Mouse (Mus musculus) hindbrain, embryonic 10.5 days (tissue): Measurements from ENCODE around the gene Engase. TPM values are rescaled to one million over a fixed set of nuclear protein-coding genes. Genes with fewer than 3 reads are reported as not detected.

Source experiments
- DNase-seq: peaks from one replicate; pipeline ENCODE4 v3.0.0-alpha.2; 2017; ENCODE audit warnings: low spot score
- H3K27ac ChIP-seq: fragments of 300-500 bp; sonication (generic); 2 replicates; pipeline ENCODE4 v1.5.1; 2016; ENCODE audit warnings: mild to moderate bottlenecking, moderate library complexity
- H3K27me3 ChIP-seq: fragments of 300-500 bp; sonication (generic); 2 replicates; pipeline ENCODE4 v1.6.1; 2016; ENCODE audit warnings: mild to moderate bottlenecking; ENCODE audit not compliant: poor library complexity, insufficient read depth, severe bottlenecking
- H3K36me3 ChIP-seq: fragments of 300-500 bp; sonication (generic); 2 replicates; pipeline ENCODE4 v1.6.1; 2016; ENCODE audit warnings: mild to moderate bottlenecking, moderate library complexity
- H3K4me1 ChIP-seq: fragments of 300-500 bp; sonication (generic); replicated peaks from 2 replicates; pipeline ENCODE4 v1.6.1; 2016; ENCODE audit warnings: mild to moderate bottlenecking
- H3K4me3 ChIP-seq: fragments of 300-500 bp; sonication (generic); 2 replicates; pipeline ENCODE4 v1.5.1; 2016; ENCODE audit warnings: mild to moderate bottlenecking, moderate library complexity
- H3K9me3 ChIP-seq: fragments of 300-500 bp; sonication (generic); 2 replicates; pipeline ENCODE4 v1.6.1; 2016; ENCODE audit warnings: mild to moderate bottlenecking, moderate library complexity
- WGBS: fragments of 180-500 bp; shearing (Covaris S2); methylation state at CpG from one replicate; pipeline ENCODE4 v1.1.7; 2016; 5-methylcytosine and 5-hydroxymethylcytosine counted together
- polyA plus RNA-seq: library from polyadenylated mRNA; unstranded; fragments of >200 nt; fragmentation: Nextera tagmentation; extraction: Ambion mirVana; gene quantifications from 2 replicates; pipeline ENCODE4 v1.2.1, GENCODE M21; 2016

Gene Engase
- polyA plus RNA-seq, 1 experiment from 2014 or later, result 8.9 TPM

GRCm38 (mm10) chr11:118459536-118459935 is 17.1 kb upstream of the Engase start:
- peaks cover 7% of the 10 kb centered on the region; the same call in 1 of the 2 replicates for H3K27me3 ChIP-seq
- WGBS, result 75% methylated on average over 4 of the region's 4 CpGs

DNA sequence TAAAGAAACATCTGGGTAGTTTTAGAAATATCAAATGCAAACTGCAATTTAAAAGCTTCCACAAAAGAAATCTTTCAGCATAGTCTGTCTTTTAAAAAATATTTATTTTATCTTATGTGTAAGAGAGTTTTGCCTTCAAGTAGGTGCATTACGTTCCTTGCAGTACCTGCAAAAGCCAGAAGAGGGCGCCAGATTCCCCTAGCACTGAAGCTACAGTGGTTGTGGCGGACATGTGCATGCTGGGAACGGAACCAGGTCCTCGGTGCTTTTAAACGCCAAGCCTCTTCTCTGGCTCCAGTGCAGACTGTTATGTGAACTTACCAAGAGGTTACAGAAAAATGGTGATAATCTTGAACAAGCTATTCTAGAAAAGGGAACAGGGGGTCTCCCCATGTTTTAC is 16.3 kb upstream of the Engase start:
- Histone ChIP-seq H3K36me3 (no peaks in the 10 kb centered on the region), H3K9me3 (peaks cover 5% of the 10 kb centered on the region; the same call in 1 of the 2 replicates), H3K4me3 (no peak overlapping the region), H3K4me1 (peaks cover 26% of the 10 kb centered on the region), H3K27me3 (peaks cover 7% of the 10 kb centered on the region; the same call in 1 of the 2 replicates), H3K27ac (no peak overlapping the region)
- 59% methylated on average over 6 of the region's 6 CpGs for WGBS
- no peak for DNase-seq

More at GRCm38 (mm10) chr11:118459536-118459935, 17.1 kb upstream of the Engase start:
- DNase-seq, result no peak
- H3K9me3 ChIP-seq, result peaks cover 5% of the 10 kb centered on the region; the same call in 1 of the 2 replicates
- no peak overlapping the region for H3K4me3 ChIP-seq
- no peaks in the 10 kb centered on the region for H3K36me3 ChIP-seq
- H3K27ac ChIP-seq, result peak overlapping the region; percentile 19; the same call in 1 of the 2 replicates
- H3K4me1 ChIP-seq, result peaks cover 26% of the 10 kb centered on the region

DNA sequence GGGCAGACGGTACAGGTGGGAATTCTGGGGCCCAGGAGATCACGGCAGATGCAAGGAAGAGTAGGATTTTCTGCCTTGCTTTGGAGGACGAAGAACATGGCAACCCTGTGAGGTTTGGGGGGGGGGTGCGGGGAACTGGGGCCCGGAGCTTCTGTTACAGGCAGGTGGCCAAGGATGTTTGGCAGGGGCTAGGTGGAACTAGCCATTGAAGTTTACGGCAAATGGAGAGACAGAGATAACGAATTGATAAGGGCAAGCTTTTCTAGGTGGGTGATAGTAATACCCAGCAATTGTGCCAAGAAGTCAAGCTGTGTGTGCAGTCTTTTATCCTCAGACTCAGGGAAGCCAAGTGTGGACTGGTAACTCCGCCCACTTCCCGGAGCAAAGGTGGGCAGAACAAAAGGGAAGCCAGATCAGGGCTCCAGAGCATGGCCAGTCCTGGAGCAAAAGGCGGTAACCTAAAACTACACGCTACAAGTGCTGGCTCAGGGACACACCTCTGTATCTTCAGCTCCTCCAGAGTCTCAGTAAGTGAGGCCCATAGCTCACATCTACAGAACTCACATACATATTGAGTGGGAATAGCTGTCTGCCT is 9.1 kb upstream of the Engase start:
- Histone ChIP-seq H3K36me3 (no peaks in the 10 kb centered on the region), H3K4me3 (no peak overlapping the region), H3K4me1 (peaks cover 28% of the 10 kb centered on the region), H3K27me3 (no peaks in the 10 kb centered on the region), H3K27ac (peak overlapping the region; percentile 13; the same call in 1 of the 2 replicates), H3K9me3 (no peaks in the 10 kb centered on the region)
- WGBS, result 61% methylated on average over 11 of the region's 11 CpGs
- DNase-seq, result no peak

DNA sequence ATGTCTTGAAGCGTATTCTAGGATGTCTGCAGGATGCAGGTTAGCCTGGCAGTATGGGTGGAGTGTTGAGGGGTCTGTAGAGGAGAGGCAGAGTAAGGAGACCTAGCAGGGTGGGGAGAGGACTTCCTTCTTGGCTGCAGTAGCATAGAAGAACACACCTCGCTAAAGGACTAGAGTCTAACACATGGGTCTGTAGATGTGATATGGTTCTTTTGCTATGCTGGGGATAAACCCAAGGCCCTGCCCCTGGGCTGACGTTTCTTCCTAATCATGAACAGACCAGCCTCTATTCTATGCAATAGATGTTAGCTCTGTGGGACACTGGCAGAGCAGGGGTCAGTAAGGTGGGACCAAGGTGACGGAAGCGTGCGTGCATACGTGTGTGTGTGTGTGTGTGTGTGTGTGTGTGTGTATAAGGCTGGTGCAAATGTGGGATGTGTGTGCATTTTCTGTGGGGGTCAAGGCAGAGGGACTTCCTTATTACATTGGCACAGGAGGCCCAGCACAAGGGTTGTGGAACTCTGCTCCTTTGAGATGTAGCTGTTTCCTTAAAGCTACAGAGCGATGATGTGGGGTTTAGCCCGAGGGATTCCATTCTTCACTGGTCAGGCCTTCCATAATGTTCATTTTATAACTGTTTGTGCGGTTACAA is 7.0 kb upstream of the Engase start:
- H3K36me3 ChIP-seq, result no peaks in the 10 kb centered on the region
- no peak for DNase-seq
- no peaks in the 10 kb centered on the region for H3K9me3 ChIP-seq
- no peak overlapping the region for H3K4me3 ChIP-seq
- WGBS, result 90% methylated on average over 10 of the region's 10 CpGs
- H3K27ac ChIP-seq, result peak overlapping the region; percentile 54
- no peaks in the 10 kb centered on the region for H3K27me3 ChIP-seq
- peaks cover 21% of the 10 kb centered on the region for H3K4me1 ChIP-seq

DNA sequence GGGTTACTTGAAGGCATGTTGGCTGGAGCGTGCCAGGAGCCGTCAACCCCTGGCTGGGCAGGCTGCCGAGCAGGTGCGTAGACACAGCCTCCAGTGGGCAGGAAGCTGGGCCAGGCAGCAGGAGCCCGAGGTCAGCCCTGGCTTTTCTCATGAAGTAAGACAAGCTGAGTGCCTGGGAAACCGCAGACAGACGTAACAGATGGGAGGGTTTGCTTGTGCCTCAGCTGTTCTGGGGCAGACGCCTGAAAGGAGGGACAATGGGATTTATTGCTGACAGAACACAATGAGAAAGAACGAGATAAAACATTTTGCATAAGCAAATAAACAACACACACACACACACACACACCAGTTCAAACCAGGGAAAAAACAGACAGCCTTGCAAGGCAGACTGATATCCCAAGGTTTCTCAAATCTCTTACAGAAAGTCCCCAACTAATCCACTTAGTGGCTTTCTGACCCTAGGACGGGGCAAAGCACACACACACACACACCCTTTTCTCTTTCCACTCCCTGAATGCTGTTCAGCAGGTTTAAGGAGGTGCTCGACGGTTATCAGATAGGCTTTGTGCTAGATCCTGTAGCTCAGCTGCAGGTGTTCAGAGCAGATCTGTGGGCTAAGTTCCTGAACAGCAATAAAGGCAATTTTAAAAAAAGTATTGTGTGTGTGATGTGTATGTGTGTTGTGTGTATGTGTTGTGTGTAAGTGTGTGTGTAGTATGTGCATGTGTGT is 6.2 kb upstream of the Engase start:
- whole genome bisulfite sequencing, result 45% methylated on average over 12 of the region's 12 CpGs
- H3K4me3 ChIP-seq, result no peak overlapping the region
- H3K9me3 ChIP-seq, result no peaks in the 10 kb centered on the region
- H3K27ac ChIP-seq, result peak overlapping the region; percentile 54
- peak; percentile 41 for DNase-seq
- H3K36me3 ChIP-seq, result no peaks in the 10 kb centered on the region
- H3K27me3 ChIP-seq, result 0 out of 2 replicates have a peak, but pooled peaks cover under 1% of the 10 kb centered on the region
- H3K4me1 ChIP-seq, result peaks cover 21% of the 10 kb centered on the region

GRCm38 (mm10) chr11:118471676-118472075 is 5.0 kb upstream of the Engase start:
- 63% methylated on average over 13 of the region's 13 CpGs for WGBS
- peak; percentile 41 for DNase-seq
- H3K36me3 ChIP-seq, result no peaks in the 10 kb centered on the region
- no peaks in the 10 kb centered on the region for H3K9me3 ChIP-seq
- no peak overlapping the region for H3K4me3 ChIP-seq
- peak overlapping the region; percentile 75 for H3K27ac ChIP-seq
- H3K27me3 ChIP-seq, result 0 out of 2 replicates have a peak, but pooled peaks cover 6% of the 10 kb centered on the region
- H3K4me1 ChIP-seq, result peaks cover 26% of the 10 kb centered on the region

GRCm38 (mm10) chr11:118473161-118473560 is 3.5 kb upstream of the Engase start:
- 93% methylated on average over 1 of the region's 1 CpGs for WGBS
- Histone ChIP-seq H3K27me3 (0 out of 2 replicates have a peak, but pooled peaks cover 6% of the 10 kb centered on the region), H3K27ac (no peak overlapping the region), H3K36me3 (no peaks in the 10 kb centered on the region), H3K4me1 (peaks cover 32% of the 10 kb centered on the region), H3K9me3 (no peaks in the 10 kb centered on the region), H3K4me3 (no peak overlapping the region)
- no peak for DNase-seq

- Histone ChIP-seq H3K4me3 (no peak overlapping the region), H3K4me1 (peaks cover 35% of the 10 kb centered on the region), H3K27me3 (0 out of 2 replicates have a peak, but pooled peaks cover 6% of the 10 kb centered on the region), H3K9me3 (no peaks in the 10 kb centered on the region), H3K36me3 (peaks cover 1% of the 10 kb centered on the region), H3K27ac (no peak overlapping the region)
- WGBS, result 88% methylated on average over 6 of the region's 6 CpGs
- DNase-seq, result no peak
Observed at GRCm38 (mm10) chr11:118473842-118474500, 2.7 kb upstream of the Engase start.

DNA sequence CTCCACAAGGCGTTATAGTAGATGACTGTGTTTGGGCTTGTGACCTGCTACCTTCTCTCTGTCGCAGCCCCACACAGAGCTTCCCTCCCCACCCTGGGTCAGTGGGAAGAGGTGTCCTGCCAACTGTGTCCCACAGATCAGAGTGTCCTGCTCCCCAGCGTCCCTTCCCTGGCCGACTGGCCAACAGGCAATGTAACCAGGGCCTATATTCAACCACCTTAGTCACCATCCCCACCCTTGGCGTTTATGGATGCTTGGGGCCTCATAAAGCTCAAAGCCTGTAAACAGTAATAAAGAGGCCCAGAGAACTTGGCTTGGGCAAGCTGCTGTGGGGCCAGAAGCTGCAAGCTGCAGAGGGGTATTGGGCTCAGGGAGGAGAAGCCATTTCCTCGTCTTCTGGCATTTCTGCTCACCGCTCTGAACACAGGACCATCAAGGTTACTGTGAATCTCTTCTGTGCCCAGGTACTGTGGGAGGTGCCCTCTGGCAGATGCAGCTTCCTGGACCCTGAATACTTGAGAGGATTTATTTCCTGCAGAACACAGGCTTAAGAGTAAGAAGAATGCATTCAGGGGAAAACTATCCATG is 1.0 kb upstream of the Engase start:
- H3K4me3 ChIP-seq, result no peak overlapping the region
- H3K4me1 ChIP-seq, result peaks cover 35% of the 10 kb centered on the region
- peaks cover 12% of the 10 kb centered on the region for H3K36me3 ChIP-seq
- H3K27me3 ChIP-seq, result 0 out of 2 replicates have a peak, but pooled peaks cover 6% of the 10 kb centered on the region
- no peak for DNase-seq
- no peak overlapping the region for H3K27ac ChIP-seq
- WGBS, result 92% methylated on average over 7 of the region's 7 CpGs
- no peaks in the 10 kb centered on the region for H3K9me3 ChIP-seq

DNA sequence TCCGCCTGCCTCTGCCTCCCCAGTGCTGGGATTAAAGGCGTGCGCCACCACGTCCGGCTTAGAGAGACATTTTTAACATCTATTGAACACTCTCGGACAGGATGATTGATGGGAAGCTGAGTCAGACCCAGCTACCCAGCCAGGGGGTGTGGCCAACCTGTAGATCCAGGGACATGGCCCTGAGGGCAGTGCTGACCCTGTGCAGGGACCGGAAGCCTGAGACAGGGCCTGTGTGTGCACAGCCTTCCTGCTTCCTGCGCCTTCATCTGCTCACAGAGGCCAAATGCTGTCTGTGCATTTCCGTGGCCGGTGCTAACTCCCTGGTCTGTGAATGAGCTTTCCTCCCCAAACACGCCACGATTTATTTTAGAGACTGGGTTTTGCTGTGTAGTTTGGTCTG is 3.1 kb downstream of the Engase start:
- WGBS, result 78% methylated on average over 12 of the region's 12 CpGs
- no peak overlapping the region for H3K27ac ChIP-seq
- no peak overlapping the region for H3K4me3 ChIP-seq

GRCm38 (mm10) chr11:118481231-118481630 is 4.6 kb downstream of the Engase start:
- WGBS, result 95% methylated on average over 11 of the region's 11 CpGs
- Histone ChIP-seq H3K9me3 (no peaks in the 10 kb centered on the region), H3K27me3 (no peaks in the 10 kb centered on the region), H3K4me3 (no peak overlapping the region), H3K27ac (no peak overlapping the region), H3K36me3 (peaks cover 61% of the 10 kb centered on the region), H3K4me1 (peaks cover 53% of the 10 kb centered on the region)
- no peak for DNase-seq

More for the DNA sequence above, 3.1 kb downstream of the Engase start:
- DNase-seq, result no peak
- peaks cover 50% of the 10 kb centered on the region for H3K36me3 ChIP-seq
- H3K4me1 ChIP-seq, result peaks cover 42% of the 10 kb centered on the region
- H3K27me3 ChIP-seq, result 0 out of 2 replicates have a peak, but pooled peaks cover 6% of the 10 kb centered on the region
- no peaks in the 10 kb centered on the region for H3K9me3 ChIP-seq

DNA sequence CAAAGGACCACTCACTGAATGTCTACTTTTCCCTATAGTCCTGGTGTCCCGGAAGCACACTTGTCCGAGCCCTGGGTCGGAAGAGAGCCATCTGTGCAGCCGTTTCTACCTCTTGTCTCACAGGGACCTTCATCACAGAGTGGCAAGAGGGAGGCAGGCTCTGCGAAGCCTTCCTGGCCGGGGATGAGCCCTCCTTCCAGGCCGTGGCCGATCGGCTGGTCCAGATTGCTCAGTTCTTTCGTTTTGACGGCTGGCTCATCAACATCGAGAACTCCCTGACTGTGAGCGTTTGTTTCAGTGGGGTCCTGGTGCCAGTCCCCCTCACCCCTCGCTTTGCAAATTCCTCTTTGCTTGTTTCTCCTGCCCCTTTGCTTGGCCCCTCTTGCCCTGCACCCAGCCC is 5.1 kb downstream of the Engase start:
- Histone ChIP-seq H3K4me3 (no peak overlapping the region), H3K36me3 (peaks cover 64% of the 10 kb centered on the region), H3K9me3 (no peaks in the 10 kb centered on the region), H3K4me1 (peaks cover 50% of the 10 kb centered on the region), H3K27me3 (no peaks in the 10 kb centered on the region), H3K27ac (no peak overlapping the region)
- 84% methylated on average over 14 of the region's 14 CpGs for WGBS
- no peak for DNase-seq
